Comparison of ENCODE assay signal across 8 mouse cellular contexts in genomic region chr10:63021702-63022101, GRCm38 (mm10). TPM values are rescaled to one million over a fixed set of nuclear protein-coding genes. Genes with fewer than 3 reads are reported as not detected.
DNase-seq lines count a peak whose midpoint lies in the region; ATAC-seq and TF ChIP-seq lines count a peak whose summit lies in the region.

No protein-coding gene starts in this region.

- peak overlapping the region; percentile 64 for H3K4me2 ChIP-seq in lung, postnatal 0 days (replicated peaks; ENCODE audit: low read depth, low read length)
- peak overlapping the region; percentile 42 for H3K4me2 ChIP-seq in limb, embryonic 15.5 days
- peak overlapping the region; percentile 59 for H3K4me2 ChIP-seq in stomach, embryonic 15.5 days

- H3K9ac ChIP-seq in lung, postnatal 0 days (replicated peaks; ENCODE audit: low read depth): peak overlapping the region; percentile 98; the same call in 1 of the 2 replicates
- H3K9ac ChIP-seq in limb, embryonic 15.5 days: no peak overlapping the region
- peak overlapping the region; percentile 11; the same call in 1 of the 2 replicates for H3K9ac ChIP-seq in stomach, embryonic 15.5 days

- peaks cover 10% of the 10 kb centered on the region; the same call in 1 of the 2 replicates for H3K4me1 ChIP-seq in lung, postnatal 0 days (ENCODE audit: insufficient read depth, low read depth, low read length)
- H3K4me1 ChIP-seq in forebrain, embryonic 10.5 days: peaks cover 46% of the 10 kb centered on the region
- H3K4me1 ChIP-seq in limb, embryonic 15.5 days: peaks cover 20% of the 10 kb centered on the region
- H3K4me1 ChIP-seq in stomach, embryonic 15.5 days: peaks cover 15% of the 10 kb centered on the region; the same call in 1 of the 2 replicates
- H3K4me1 ChIP-seq in thymus, adult 2 months (replicated peaks; ENCODE audit: control insufficient read depth, insufficient read depth, low read length): peaks cover 11% of the 10 kb centered on the region

- H3K27me3 ChIP-seq in lung, postnatal 0 days (replicated peaks; ENCODE audit: insufficient read depth, low read length): no peaks in the 10 kb centered on the region
- H3K27me3 ChIP-seq in forebrain, embryonic 10.5 days (ENCODE audit: poor library complexity, severe bottlenecking): no peaks in the 10 kb centered on the region
- no peaks in the 10 kb centered on the region for H3K27me3 ChIP-seq in limb, embryonic 15.5 days
- H3K27me3 ChIP-seq in stomach, embryonic 15.5 days (replicated peaks): no peaks in the 10 kb centered on the region
- no peaks in the 10 kb centered on the region for H3K27me3 ChIP-seq in thymus, adult 2 months (ENCODE audit: control insufficient read depth, insufficient read depth, low read length)

- no peak overlapping the region for H3K27ac ChIP-seq in lung, postnatal 0 days (ENCODE audit: low read length)
- peak overlapping the region; percentile 100; the same call in 1 of the 2 replicates for H3K27ac ChIP-seq in forebrain, embryonic 10.5 days
- no peak overlapping the region for H3K27ac ChIP-seq in limb, embryonic 15.5 days
- no peak overlapping the region for H3K27ac ChIP-seq in stomach, embryonic 15.5 days
- no peak overlapping the region for H3K27ac ChIP-seq in thymus, adult 2 months (ENCODE audit: control insufficient read depth, insufficient read depth, low read length)

- WGBS in lung, postnatal 0 days: 26% methylated on average over 4 of the region's 4 CpGs
- WGBS in forebrain, embryonic 10.5 days: 59% methylated on average over 4 of the region's 4 CpGs
- 45% methylated on average over 4 of the region's 4 CpGs for WGBS in limb, embryonic 15.5 days
- 30% methylated on average over 4 of the region's 4 CpGs for WGBS in stomach, embryonic 15.5 days
- WGBS in thymus, adult 2 months: 22% methylated on average over 4 of the region's 4 CpGs

- intact Hi-C loops in left cerebral cortex, postnatal 36 days (cut with DNase I): loop anchor here (10.0 kb wide), 1 partner anchor 83 kb away; no protein-coding TSS in a partner anchor

- ATAC-seq in lung, postnatal 0 days: no peak
- ATAC-seq in limb, embryonic 15.5 days (ENCODE audit: insufficient number of reproducible peaks, low FRiP score, low TSS enrichment, low read depth): no peak
- ATAC-seq in stomach, embryonic 15.5 days (ENCODE audit: insufficient read depth, low FRiP score, low read depth): no peak

- H3K9me3 ChIP-seq in lung, postnatal 0 days (ENCODE audit: low read length): no peaks in the 10 kb centered on the region
- no peaks in the 10 kb centered on the region for H3K9me3 ChIP-seq in forebrain, embryonic 10.5 days
- no peaks in the 10 kb centered on the region for H3K9me3 ChIP-seq in limb, embryonic 15.5 days
- no peaks in the 10 kb centered on the region for H3K9me3 ChIP-seq in stomach, embryonic 15.5 days

- H3K4me3 ChIP-seq in lung, postnatal 0 days (ENCODE audit: low read depth, low read length): peak overlapping the region; percentile 88; the same call in 1 of the 2 replicates
- peak overlapping the region; percentile 97 for H3K4me3 ChIP-seq in forebrain, embryonic 10.5 days
- peak overlapping the region; percentile 87 for H3K4me3 ChIP-seq in limb, embryonic 15.5 days
- H3K4me3 ChIP-seq in stomach, embryonic 15.5 days (replicated peaks): peak overlapping the region; percentile 85
- no peak overlapping the region for H3K4me3 ChIP-seq in thymus, adult 2 months (ENCODE audit: control insufficient read depth, insufficient read depth, low read length)

- TF ChIP-seq EP300 in lung, postnatal 0 days (IDR thresholded peaks at IDR 0.05): no peak

- no peak for TF ChIP-seq CTCF in lung, postnatal 0 days (IDR thresholded peaks at IDR 0.05)
- TF ChIP-seq CTCF in thymus, adult 2 months (IDR thresholded peaks at IDR 0.05; ENCODE audit: borderline replicate concordance, control insufficient read depth, extremely low read depth, insufficient read depth, low read length, poor library complexity): no peak

- H3K36me3 ChIP-seq in lung, postnatal 0 days (ENCODE audit: insufficient read depth, low read length): peaks cover 12% of the 10 kb centered on the region; the same call in 1 of the 2 replicates
- peaks cover 29% of the 10 kb centered on the region for H3K36me3 ChIP-seq in forebrain, embryonic 10.5 days (replicated peaks)
- H3K36me3 ChIP-seq in limb, embryonic 15.5 days: peaks cover 7% of the 10 kb centered on the region
- 0 out of 2 replicates have a peak, but pooled peaks cover 9% of the 10 kb centered on the region for H3K36me3 ChIP-seq in stomach, embryonic 15.5 days
- H3K36me3 ChIP-seq in thymus, adult 2 months (ENCODE audit: control insufficient read depth, insufficient read depth, low read length): peaks cover 14% of the 10 kb centered on the region

- no peak for TF ChIP-seq POLR2A in thymus, adult 2 months (IDR thresholded peaks at IDR 0.05; ENCODE audit: control insufficient read depth, extremely low read depth, insufficient read depth, low read length, poor library complexity)

- no peak for DNase-seq in lung, postnatal 0 days (ENCODE audit: low spot score)
- DNase-seq in lung, postnatal 10 days: no peak
- no peak for DNase-seq in forebrain, embryonic 10.5 days (ENCODE audit: extremely low spot score, low spot score)
- DNase-seq in thymus, adult 2 months: no peak
- DNase-seq in left cerebral cortex, postnatal 36 days (ENCODE audit: low spot score in 2 of 2): no peak
- DNase-seq in urinary bladder, postnatal 10 days (ENCODE audit: low spot score): no peak

RNA-seq across cellular contexts. Expression of gene Hnrnph3, which starts 2.3 kb away (rescaled TPM):
- 38.8 and 44.6 TPM in 2 replicates for polyA plus RNA-seq in lung, postnatal 0 days (2015; fragmentation: Nextera tagmentation; extraction: Ambion mirVana)
- polyA plus RNA-seq in forebrain, embryonic 10.5 days (2016; fragmentation: Nextera tagmentation; extraction: Ambion mirVana): 218 and 221 TPM in 2 replicates
- 85.5 and 90.8 TPM in 2 replicates for polyA plus RNA-seq in limb, embryonic 15.5 days (2015; fragmentation: Nextera tagmentation; extraction: Ambion mirVana)
- 87.7 and 94.5 TPM in 2 replicates for polyA plus RNA-seq in stomach, embryonic 15.5 days (2015; fragmentation: Nextera tagmentation; extraction: Ambion mirVana)
- polyA plus RNA-seq in thymus, adult 2 months (2012; rRNA removed): 22.8 and 27.2 TPM in 2 replicates
- 10 to 100 TPM; 36.1 to 65.0 TPM for total RNA-seq in left cerebral cortex, postnatal 36 days (2021)

RNA-seq across cellular contexts. Expression of gene Pbld2, which starts 2.4 kb away (rescaled TPM):
- 16.2 and 18.4 TPM in 2 replicates for polyA plus RNA-seq in lung, postnatal 0 days (2015; fragmentation: Nextera tagmentation; extraction: Ambion mirVana)
- 0.76 and 0.93 TPM in 2 replicates for polyA plus RNA-seq in forebrain, embryonic 10.5 days (2016; fragmentation: Nextera tagmentation; extraction: Ambion mirVana)
- polyA plus RNA-seq in limb, embryonic 15.5 days (2015; fragmentation: Nextera tagmentation; extraction: Ambion mirVana): 0.77 and 0.97 TPM in 2 replicates
- polyA plus RNA-seq in stomach, embryonic 15.5 days (2015; fragmentation: Nextera tagmentation; extraction: Ambion mirVana): 4.7 and 6.5 TPM in 2 replicates
- 0.42 and 0.62 TPM in 2 replicates for polyA plus RNA-seq in thymus, adult 2 months (2012; rRNA removed)
- total RNA-seq in left cerebral cortex, postnatal 36 days (2021): 1 to 10 TPM; 1.7 TPM

RNA-seq across cellular contexts. Expression of gene Pbld1, which starts 38.3 kb away (rescaled TPM):
- 0.70 and 0.95 TPM in 2 replicates for polyA plus RNA-seq in lung, postnatal 0 days (2015; fragmentation: Nextera tagmentation; extraction: Ambion mirVana)
- 1.5 and 1.8 TPM in 2 replicates for polyA plus RNA-seq in forebrain, embryonic 10.5 days (2016; fragmentation: Nextera tagmentation; extraction: Ambion mirVana)
- polyA plus RNA-seq in limb, embryonic 15.5 days (2015; fragmentation: Nextera tagmentation; extraction: Ambion mirVana): 0.89 and 1.1 TPM in 2 replicates
- polyA plus RNA-seq in stomach, embryonic 15.5 days (2015; fragmentation: Nextera tagmentation; extraction: Ambion mirVana): 6.5 and 8.3 TPM in 2 replicates
- polyA plus RNA-seq in thymus, adult 2 months (2012; rRNA removed): 0.23 and 0.55 TPM in 2 replicates
- total RNA-seq in left cerebral cortex, postnatal 36 days (2021): under 1 TPM; 0.35 to 0.41 TPM

RNA-seq across cellular contexts. Expression of gene Rufy2, which starts 41.7 kb away (rescaled TPM):
- 13.9 and 14.5 TPM in 2 replicates for polyA plus RNA-seq in lung, postnatal 0 days (2015; fragmentation: Nextera tagmentation; extraction: Ambion mirVana)
- polyA plus RNA-seq in forebrain, embryonic 10.5 days (2016; fragmentation: Nextera tagmentation; extraction: Ambion mirVana): 26.5 and 28.7 TPM in 2 replicates
- polyA plus RNA-seq in limb, embryonic 15.5 days (2015; fragmentation: Nextera tagmentation; extraction: Ambion mirVana): 28.3 and 28.6 TPM in 2 replicates
- polyA plus RNA-seq in stomach, embryonic 15.5 days (2015; fragmentation: Nextera tagmentation; extraction: Ambion mirVana): 26.6 TPM in 2 replicates
- polyA plus RNA-seq in thymus, adult 2 months (2012; rRNA removed): 7.5 and 8.0 TPM in 2 replicates
- total RNA-seq in left cerebral cortex, postnatal 36 days (2021): 100 to 1,000 TPM in 1 of 2 experiments, 10 to 100 TPM in 1; 79.6 to 103 TPM
